Mouse (Mus musculus) cerebellum, adult 9-10 months (tissue): ENCODE results near the gene Nrarp.
A peak's percentile ranks its signal among the peaks of the same experiment; 100 is the strongest.

Experiments
- DNase-seq: peaks from one replicate; pipeline ENCODE4 v3.0.0; 2022

The Nrarp gene

GRCm38 (mm10) chr2:25180478-25180903 lies at the start of gene Nrarp:
Gene Nrarp, plus strand, starts transcription at chr2:25180758.
- DNase-seq, result peak; percentile 86

GRCm38 (mm10) chr2:25131601-25132000 lies 49.0 kb upstream of the Nrarp start:
- no peak for DNase-seq

GRCm38 (mm10) chr2:25137832-25138231 lies 42.7 kb upstream of the Nrarp start:
- DNase-seq, result no peak

GRCm38 (mm10) chr2:25141185-25141584 lies 39.4 kb upstream of the Nrarp start:
- DNase-seq, result no peak

GRCm38 (mm10) chr2:25141921-25142320 lies 38.6 kb upstream of the Nrarp start:
- DNase-seq, result no peak

- no peak for DNase-seq
These were observed 35.2 kb upstream of the Nrarp start for GRCm38 (mm10) chr2:25145346-25145745.

GRCm38 (mm10) chr2:25147398-25147797 lies 33.2 kb upstream of the Nrarp start:
- no peak for DNase-seq

GRCm38 (mm10) chr2:25147892-25148291 lies 32.7 kb upstream of the Nrarp start:
- no peak for DNase-seq

GRCm38 (mm10) chr2:25149643-25150042 lies 30.9 kb upstream of the Nrarp start:
- DNase-seq, result no peak

- no peak for DNase-seq
These were observed 29.1 kb upstream of the Nrarp start for GRCm38 (mm10) chr2:25151280-25151956.

GRCm38 (mm10) chr2:25156177-25156576 lies 24.4 kb upstream of the Nrarp start:
- no peak for DNase-seq

- DNase-seq, result no peak
These were observed 23.6 kb upstream of the Nrarp start for GRCm38 (mm10) chr2:25156990-25157389.

- DNase-seq, result no peak
These were observed 22.9 kb upstream of the Nrarp start for GRCm38 (mm10) chr2:25157655-25158054.

- DNase-seq, result no peak
These were observed 13.1 kb upstream of the Nrarp start for GRCm38 (mm10) chr2:25167481-25167880.

GRCm38 (mm10) chr2:25167919-25168664 lies 12.5 kb upstream of the Nrarp start:
- DNase-seq, result no peak

- no peak for DNase-seq
These were observed 11.9 kb upstream of the Nrarp start for GRCm38 (mm10) chr2:25168665-25168978.

GRCm38 (mm10) chr2:25169778-25170177 lies 10.8 kb upstream of the Nrarp start:
- DNase-seq, result no peak

- DNase-seq, result no peak
These were observed 10.0 kb upstream of the Nrarp start for GRCm38 (mm10) chr2:25170326-25171100.

GRCm38 (mm10) chr2:25171101-25171768 lies 9.3 kb upstream of the Nrarp start:
- DNase-seq, result no peak

- DNase-seq, result no peak
These were observed 8.8 kb upstream of the Nrarp start for GRCm38 (mm10) chr2:25171769-25172153.

GRCm38 (mm10) chr2:25172629-25173028 lies 7.9 kb upstream of the Nrarp start:
- DNase-seq, result no peak

- no peak for DNase-seq
These were observed 6.7 kb upstream of the Nrarp start for GRCm38 (mm10) chr2:25173821-25174220.
